Mouse (Mus musculus): ENCODE measurements around the gene Maco1.

The Maco1 gene

DNA sequence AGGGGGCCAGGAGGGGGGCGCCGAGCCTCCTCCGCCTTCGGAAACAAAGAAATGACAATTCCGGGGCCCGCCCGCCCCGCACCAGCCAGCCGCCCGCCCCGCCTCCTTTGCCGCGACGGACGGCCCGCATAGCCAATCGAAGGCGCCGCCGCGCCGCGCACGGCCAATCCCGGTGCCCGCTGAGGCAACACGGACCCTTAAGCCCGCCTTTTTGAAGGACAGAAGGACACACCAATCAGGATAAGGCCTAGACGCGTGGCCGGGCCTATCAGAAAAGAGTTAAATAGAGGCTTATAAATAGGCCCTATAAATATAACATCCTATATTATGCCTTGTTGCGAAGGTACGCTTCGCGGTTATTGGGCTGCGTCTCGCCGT, at the start of gene Maco1:
TSS of gene Maco1 (minus strand) at position 87 of the 378 bp plus-strand sequence.
- peak; percentile 99 for DNase-seq

DNA sequence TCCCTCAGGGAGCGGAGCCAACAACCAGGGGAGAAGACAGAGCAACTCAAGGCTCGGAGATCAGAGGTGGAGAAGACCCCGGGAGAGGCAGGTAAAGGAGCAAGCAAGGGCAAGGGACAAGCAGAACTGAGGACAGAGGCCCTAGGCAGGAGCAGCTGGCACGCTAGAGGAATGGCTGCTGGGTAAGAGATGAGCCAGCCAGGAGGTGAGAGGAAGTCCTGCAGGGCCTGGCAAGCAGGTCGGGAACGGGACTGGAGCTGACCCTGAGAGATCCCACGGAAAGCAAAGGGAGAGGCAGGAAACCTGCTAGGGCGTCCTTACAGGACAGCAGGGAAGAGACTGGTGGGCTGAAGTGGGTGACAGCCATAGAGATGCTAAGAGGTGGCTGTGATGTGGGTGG, 48.0 kb upstream of the Maco1 start:
- no peak for DNase-seq

DNA sequence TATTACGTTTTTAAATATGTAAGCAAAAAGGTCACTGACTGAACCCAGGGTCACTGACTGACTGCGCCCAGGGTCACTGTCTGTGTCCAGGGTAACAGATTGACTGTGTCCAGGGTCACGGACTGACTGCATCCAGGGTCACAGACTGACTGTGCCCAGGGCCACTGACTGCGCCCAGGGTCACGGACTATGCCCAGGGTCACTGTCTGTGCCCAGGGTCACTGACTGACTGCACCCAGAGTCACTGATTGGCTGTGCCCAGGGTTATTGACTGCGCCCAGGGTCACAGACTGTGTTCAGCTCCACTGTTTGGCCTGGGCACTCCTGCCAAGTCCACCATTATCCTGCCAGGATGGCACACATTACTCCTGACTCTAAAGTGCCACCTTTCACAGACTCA, 44.1 kb upstream of the Maco1 start:
- DNase-seq, result no peak

DNA sequence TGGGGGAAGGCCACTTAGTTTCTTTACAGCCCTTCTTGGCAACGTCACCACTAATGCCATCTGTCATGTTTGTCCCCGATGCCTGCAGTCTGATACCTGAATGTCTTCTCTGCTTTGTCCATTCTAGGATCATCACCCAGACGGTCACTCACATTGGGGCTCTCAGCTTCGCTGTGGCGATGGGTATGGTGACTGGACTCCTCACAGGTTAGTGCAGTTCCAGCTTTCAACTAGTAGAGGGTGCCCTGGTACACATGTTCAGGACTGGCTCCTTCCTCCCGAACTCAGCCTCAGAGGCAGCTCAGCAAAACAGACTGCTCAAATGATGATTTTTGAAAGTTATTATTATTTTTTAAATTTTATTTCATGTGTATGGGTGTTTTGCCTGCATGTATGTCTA, 39.0 kb upstream of the Maco1 start:
- no peak for DNase-seq

DNA sequence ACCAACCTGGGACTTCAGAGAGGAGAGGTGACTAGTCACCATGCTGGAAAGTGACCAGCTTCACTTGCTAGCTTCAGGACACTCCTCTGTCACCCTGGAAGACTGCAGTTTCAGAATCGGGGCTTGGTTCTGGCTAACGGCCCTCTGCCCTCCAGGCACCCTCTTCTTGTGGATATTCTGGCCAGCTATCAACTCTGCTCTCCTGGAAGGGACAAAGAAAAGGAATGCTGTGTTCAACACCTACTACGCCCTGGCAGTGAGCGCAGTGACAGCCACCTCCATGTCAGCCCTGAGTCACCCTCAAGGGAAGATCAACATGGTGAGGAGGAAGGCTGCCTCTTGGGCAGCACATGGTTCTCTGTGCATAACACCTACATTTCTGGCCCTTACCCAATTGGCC, 31.2 kb upstream of the Maco1 start:
- DNase-seq, result no peak

DNA sequence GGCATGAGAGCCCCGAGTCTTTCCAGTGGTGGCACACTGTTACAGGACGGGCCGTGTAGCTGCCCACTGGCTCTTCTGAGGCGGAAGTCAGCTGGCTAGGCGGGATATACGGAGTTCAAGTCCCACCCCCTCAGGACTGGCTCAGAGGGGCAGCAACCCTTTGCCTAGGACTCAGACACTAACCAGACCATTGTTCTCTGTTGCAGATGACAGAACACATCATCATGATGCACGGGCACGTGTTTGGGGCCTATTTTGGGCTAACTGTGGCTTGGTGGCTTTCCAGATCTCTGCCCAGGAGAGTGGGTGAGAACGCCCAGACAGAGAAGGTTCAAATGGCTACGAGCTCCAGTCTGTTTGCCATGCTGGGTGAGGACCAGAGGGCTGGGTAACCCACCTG, 30.7 kb upstream of the Maco1 start:
- no peak for DNase-seq

DNA sequence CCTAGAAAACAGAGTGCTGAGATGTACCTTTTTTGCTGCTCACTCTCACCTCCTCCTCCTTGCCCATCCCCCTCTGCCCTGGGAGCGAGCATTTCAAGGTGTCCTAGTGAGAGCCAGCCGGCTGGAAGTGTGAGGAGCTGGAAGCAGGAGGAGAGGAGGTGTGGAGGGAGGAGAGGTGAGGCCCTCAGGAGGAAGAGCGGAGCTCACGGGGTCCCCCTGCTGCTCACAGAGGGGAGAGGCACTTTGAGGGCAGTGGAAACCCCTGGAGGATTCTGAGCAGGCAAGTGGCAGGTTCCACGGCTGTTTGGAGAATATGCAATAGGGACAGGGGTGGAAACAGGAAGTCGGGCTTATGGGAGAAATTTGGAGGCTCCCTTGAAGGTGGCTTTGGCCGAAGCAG, 30.1 kb upstream of the Maco1 start:
- no peak for DNase-seq

DNA sequence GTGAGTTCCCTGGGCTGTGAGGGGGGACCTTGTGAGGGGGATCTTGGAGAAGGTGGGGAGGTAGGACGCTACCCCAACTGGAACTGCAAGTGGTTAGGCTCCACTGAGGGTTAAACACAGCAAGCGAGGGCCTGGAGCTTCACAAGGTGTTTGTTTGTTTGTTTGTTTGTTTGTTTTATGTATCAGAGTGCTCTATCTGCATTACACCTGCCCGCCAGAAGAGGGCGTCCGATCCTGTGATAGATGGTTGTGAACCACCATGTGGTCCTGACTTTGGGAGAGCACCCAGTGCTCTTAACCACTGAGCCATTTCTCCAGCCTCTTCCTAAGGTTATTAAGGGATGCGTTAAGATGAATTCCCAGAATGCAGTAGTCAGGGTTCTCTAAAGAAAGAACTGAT, 26.9 kb upstream of the Maco1 start:
- no peak for DNase-seq

DNA sequence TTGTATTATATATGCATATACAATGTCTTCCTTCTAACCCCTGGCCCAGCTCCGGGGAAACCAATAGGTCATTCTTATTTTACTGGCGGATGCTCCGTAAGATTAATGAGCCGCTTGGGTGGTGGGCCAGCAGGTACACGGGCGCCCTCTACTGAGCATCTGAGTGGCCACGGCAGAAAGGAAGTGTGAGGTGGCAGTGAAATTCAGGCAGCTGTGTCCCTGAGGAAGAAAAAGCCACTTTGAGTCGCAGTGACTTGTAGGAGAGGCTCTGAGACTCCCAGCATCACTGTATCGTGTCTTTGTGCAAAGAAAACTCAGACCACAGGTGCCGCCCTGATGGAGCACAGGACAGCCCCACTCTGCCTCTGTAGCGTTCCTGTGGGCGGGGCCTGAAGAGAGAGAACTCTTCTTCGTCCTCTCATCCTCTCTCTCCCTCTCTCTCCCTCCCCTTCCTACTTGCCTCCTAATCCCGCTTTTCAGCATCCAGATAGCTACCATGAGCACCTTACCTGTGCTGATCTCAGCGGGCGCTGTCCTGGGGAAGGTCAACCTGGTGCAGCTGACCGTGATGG, 26.4 kb upstream of the Maco1 start:
- DNase-seq, result peak; percentile 41

DNA sequence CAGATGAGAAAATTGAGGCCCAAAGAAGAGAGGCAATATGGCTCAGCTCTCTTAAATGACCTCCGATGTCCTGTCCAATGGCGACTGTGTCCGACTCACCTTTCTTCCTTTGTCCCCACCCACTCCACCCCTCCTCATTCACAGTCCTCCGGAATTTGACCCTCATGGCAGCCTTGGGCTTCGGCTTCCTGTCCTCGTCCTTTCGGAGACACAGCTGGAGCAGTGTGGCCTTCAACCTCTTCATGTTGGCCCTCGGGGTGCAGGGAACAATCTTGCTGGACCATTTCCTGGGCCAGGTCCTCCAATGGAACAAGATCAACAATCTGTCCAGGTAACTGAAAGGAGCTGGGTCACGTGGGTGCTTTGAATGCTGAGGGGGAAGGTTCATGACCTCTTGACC, 23.0 kb upstream of the Maco1 start:
- no peak for DNase-seq

DNA sequence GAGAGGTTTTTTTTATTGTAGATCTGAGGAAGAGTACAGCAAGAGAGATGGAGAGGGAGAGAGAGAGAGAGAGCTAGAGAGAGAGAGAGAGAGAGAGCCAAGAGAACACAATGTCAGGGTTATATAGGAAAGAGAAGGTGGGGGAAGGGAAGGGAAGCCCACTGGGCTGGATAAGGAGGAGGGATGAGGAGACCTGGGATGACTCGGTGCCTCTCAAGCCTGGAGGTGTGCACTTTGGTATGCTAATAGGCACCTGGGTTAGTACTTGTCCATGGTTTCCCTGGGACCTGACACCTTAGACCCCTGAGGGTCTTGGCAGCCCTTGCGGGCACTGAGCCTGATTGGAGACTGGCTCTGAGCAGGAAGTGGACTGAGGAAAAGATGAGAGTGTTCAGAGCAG, 18.8 kb upstream of the Maco1 start:
- DNase-seq, result no peak

DNA sequence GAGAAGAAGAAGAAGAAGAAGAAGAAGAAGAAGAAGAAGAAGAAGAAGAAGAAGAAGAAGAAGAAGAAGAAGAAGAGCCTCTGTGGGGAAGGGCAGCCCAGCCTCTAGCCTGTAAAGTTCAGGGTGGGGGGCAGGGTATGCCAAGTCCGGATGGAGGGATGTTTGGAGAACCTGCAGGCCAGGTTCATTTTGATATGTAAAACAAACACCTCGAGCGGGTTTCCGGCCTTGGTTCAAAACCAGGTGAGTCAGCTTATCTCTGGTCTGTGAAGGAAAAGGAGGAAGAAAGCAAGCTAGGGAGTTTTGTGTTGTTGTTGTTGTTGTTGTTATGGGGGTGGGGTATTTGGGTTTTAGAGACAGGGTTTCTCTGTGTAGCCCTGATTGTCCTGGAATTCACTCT, 18.3 kb upstream of the Maco1 start:
- DNase-seq, result no peak

DNA sequence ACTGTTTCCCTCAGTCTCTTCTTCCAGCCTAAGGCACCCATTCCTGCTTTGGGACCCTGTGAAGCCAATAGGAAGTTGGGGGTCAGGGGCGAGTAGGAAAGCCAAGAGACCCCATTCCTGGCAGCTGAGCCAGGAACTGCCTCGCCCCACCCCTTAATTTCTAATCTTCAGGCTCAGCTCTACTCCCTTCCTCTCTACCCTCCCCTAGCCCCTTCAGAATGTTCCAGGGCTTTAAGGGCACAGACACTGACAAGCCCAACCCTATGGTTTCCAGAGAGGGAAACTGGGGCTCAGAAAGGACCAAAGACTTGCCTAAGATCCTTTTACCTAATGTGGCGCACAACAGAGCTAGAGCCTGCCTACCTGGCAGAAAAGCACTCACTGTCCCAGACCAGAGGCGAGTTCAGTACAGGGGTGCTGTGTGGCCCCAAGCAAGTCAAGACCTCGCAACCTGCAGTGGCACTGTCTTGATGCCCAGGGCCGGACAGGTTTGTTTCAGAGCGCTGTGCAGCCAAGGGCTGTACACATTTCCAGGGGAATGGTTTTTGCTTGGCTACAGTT, 16.8 kb upstream of the Maco1 start:
- no peak for DNase-seq

DNA sequence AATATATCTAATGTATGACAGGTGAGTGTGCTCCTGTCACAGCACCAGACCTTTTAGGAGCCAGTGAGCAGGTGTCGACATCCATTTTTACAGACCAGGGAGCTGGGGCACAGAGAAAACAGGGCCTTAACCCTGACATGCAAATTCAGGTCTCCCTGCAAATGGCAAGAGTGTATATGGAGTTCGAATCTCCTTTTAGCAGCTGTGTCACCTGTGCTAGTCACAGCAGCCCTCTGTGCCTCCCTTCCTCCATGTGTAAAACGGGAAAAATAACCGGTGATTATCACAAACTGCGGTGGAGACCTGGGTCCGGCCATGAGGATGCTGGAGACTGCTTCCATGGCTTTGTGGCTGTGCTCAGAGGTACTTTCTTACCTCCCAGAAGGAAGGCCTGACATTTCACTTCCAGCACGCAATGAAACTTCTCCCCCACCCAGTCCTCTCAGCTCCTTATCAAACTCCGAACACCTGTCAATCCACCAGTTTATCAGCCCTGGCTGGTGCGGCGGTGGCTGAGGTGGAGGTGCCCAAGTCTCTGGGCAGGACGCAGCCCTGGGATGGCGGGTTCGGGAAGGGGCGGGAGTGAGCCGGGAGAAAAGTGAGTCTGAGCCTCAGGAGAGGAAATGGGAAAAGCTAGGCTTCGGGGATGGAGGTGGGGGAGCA, 16.1 kb upstream of the Maco1 start:
- no peak for DNase-seq

DNA sequence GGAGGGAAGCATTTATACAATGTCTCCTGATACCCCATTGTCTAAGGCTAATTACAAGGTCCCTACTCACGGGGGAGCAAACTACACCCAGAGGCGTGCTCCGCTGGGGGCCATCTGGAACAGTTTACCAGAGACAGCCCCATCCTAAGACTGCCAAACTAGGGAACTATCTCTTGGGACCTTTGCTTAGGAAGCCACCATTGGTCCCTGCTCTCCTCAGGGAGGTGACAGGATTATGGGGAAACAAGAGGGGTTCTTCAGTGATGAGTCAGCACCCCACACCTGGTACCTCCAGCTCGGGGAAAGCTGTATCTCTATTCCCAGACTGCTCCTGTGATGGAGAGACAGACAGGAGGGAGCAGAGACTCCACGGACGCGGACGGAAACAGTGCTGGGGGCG, 15.3 kb upstream of the Maco1 start:
- DNase-seq, result no peak

DNA sequence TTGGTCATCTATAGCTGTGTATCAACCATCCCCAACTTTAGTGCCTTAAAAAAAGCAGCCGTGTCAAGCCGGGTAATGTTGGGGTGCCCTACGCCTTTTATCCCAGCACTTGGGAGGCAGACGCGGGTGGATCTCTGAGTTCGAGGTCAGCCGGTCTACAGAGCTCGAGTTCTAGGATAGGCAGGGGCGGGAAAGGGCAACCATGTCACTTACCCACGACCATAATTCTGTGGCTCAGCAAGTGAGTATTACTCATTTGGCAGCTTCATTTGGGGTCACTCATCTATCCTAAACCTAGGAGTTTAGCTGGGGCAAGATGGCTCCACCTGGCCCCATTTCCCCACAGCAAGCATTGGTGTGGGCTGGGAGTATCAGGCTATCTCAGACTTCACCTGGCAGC, 14.9 kb upstream of the Maco1 start:
- no peak for DNase-seq

DNA sequence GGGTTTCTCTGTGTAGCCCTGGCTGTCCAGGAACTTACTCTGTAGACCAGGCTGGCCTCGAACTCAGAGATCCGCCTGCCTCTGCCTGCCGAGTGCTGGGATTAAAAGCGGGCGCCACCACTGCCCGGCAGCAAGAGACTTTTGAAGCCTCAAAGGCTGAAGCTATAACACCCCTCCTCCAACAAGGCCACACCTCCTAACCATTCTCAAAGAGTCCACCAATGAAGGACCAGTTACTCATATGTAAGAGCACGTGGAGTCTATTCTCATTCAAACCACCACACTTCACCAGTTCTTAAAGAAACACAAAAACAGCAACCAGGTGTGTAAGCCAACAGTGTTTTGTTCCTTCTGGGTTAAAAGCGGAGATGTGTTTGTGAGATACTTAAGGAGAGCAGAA, 14.5 kb upstream of the Maco1 start:
- DNase-seq, result no peak

DNA sequence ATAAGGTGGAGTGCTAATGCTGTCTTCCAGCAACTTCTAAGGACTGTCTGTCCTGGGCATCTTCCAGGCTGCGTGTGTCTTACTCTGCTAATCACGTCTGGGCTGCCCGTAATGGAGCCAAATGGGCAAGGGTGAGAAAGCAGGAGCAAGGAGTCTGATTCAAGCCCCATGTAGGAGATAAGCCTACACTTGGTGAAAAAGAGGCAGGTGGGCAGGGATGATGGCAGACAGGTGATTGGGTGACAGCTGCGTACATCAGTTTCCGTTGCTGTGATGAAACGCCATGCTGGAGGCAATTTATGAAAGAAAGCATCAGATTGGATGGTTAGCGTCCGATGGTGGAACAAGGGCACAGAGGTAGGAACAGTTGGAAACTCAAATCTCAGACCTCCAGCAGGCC, 14.1 kb upstream of the Maco1 start:
- DNase-seq, result no peak

DNA sequence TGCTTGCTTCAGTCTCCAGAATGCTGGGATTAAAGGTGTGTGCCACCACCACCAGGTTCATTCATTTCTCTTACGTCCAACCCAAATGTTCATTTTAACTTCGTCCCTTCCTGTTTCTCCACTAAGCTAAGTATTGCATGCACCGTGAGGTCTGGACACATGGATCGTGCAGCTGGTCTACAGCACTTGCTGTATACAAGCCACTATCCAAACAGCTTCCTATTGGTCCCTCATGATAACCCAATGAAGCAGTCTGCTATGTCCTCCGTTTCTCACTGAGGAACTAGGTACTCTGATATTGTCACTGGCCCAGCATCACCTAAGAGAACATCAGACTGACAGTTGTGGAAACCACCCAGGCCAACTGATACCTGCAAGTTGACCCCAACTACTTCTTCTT, 12.6 kb upstream of the Maco1 start:
- no peak for DNase-seq

DNA sequence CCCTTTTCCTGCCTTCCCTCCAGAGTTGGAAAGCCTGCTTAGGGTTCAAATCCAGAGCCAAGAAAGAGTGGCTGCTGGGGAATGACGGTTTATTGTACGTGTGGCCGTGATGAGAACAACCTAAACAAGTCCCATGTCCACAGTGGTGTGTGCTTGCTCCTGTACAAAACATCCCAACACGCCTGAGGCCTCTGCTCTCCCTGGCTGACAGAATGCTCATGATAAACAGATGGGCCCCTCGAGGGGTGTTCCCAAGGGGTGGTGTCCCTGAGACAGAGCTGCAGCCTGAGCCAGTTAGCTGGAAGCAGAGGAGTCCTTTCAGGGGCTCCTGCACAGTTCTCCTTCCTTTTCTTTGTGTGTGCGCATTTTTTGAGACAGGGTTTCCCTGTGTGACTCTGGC, 12.2 kb upstream of the Maco1 start:
- no peak for DNase-seq

DNA sequence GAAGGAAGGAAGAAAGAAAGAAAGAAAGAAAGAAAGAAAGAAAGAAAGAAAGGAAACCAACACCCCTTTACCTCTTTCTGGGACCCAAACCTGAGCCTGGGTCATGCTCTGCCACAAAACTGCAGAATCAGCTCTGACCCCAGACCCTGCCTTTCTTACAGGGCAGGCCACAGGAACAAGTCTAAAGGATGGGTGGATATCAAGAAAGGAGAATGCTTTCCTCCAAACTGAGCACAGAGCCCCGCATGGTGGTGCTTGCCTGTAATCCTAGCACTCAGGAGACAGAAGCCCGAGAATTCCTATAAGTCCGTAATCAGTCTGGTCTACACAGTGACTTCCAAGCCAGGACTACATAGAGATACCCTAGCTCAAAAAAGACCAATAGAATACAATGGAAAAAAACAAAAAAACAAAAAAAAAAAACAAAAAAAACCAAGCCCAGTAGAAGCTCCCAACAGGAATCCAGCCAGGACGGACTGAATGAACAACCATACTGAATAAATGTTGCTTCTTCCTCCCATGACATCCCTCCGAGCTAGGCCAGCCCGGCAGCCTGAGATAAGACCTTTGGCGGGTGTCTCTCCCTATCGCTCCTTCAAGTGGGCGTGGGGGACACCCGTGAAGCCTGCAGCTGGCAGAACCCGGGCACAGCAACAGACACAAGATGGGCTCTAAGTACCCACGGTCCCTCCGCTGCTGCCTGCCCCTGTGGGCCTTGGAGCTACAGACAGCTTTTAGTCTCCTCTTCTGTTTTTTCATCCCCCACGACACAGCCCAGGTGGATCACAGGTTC, 11.0 kb upstream of the Maco1 start, which contains the start of gene Rhd:
TSS of gene Rhd (plus strand) at position 600 of the 793 bp plus-strand sequence.
- DNase-seq, result no peak

DNA sequence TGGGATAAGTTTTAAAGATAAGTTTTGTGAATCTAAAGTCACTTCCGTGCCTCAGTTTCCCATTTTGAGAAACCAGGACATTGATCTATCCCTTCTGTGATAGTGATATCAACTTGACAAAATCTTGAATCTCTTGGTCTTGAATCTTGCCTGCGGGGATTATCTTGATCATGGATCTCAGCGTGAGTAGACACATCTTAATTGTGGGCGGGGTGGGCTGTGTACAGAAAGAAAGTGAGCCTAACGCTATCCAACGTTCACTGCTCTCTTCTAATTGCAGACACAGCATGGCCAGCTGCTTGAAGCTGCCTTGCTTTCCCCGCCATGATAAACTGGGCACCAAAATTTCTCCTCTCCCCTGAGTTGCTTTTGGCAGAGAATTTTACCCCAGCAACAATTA, 9.9 kb upstream of the Maco1 start:
- DNase-seq, result no peak

DNA sequence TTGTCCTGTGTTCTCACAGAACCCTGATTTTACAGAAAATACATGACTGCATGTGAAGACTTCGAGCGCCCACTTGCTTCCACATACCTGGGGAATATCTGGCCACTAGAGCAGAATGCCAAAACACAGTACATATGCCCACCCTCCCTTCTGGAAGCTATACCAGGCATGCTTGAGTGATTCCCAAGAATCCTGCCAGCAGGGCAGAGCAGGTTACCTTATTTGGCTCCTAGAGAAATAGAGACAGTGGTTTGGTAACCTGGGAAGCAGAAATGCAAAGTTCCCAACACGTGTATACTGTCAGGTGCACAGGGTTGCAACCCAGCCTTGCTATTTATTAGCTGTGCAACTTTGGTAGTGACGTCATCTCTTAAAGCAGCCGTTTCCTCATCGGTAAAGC, 8.7 kb upstream of the Maco1 start:
- no peak for DNase-seq

DNA sequence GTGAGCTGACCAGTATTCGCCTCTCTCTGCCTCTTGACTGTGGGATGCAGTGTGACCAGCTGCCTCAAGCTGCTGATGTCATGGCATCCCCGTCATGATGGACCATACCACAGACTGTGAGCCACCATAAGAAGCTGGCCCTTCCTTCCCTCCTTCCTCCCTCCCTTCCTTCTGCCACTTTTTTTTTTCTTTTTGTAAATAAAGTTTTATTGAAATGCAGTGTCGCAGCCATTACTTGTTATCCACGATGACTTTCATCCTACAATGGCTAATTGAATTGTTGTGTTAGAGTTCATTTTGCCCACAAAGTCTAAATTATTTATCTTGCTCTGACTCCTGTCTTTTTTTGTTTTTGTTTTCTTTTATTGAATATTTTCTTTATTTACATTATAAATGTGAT, 5.3 kb upstream of the Maco1 start:
- no peak for DNase-seq

All from layer of hippocampus, adult 9-11 months (tissue).